ENCODE assay signal across 8 mouse cellular contexts in genomic region chr11:120307132-120307413, GRCm38 (mm10). TPM values are rescaled to one million over a fixed set of nuclear protein-coding genes. Genes with fewer than 3 reads are reported as not detected.
DNase-seq lines count a peak whose midpoint lies in the region; ATAC-seq lines count a peak whose summit lies in the region.
"Had no signal": no experiment of that assay in that cellular context is flagged by ENCODE, and none has a peak within 500 bp of the region (broad histone marks: within the 10 kb centered on the region; RNA-seq: fewer than 3 reads in every experiment).

No protein-coding gene starts in this region.

- H3K27me3 ChIP-seq in heart, embryonic 14.5 days (ENCODE audit: control insufficient read depth, insufficient read depth, low read length): no peaks in the 10 kb centered on the region
- no peaks in the 10 kb centered on the region for H3K27me3 ChIP-seq in intestine, embryonic 15.5 days (replicated peaks)

- no peak overlapping the region for H3K4me3 ChIP-seq in heart, embryonic 14.5 days (ENCODE audit: control insufficient read depth in 1 of 2, insufficient read depth in 1 of 2, low read depth in 1 of 2, low read length in 2 of 2)
- H3K4me3 ChIP-seq in intestine, embryonic 15.5 days (replicated peaks): no peak overlapping the region

- H3K4me2 ChIP-seq in heart, embryonic 14.5 days (ENCODE audit: low read length): 0 out of 2 replicates have a peak overlapping the region, but pooled peaks have one; percentile 18
- H3K4me2 ChIP-seq in intestine, embryonic 15.5 days (replicated peaks): peak overlapping the region; percentile 25; the same call in 1 of the 2 replicates

- H3K4me1 ChIP-seq in heart, embryonic 14.5 days (ENCODE audit: control insufficient read depth in 2 of 2, insufficient read depth in 2 of 2, low read length in 2 of 2): peaks cover 40 to 47% of the 10 kb centered on the region in 2 experiments
- peaks cover 49% of the 10 kb centered on the region for H3K4me1 ChIP-seq in intestine, embryonic 15.5 days (replicated peaks)

- H3K9me3 ChIP-seq in heart, embryonic 14.5 days (ENCODE audit: control insufficient read depth, low read length): no peaks in the 10 kb centered on the region
- H3K9me3 ChIP-seq in intestine, embryonic 15.5 days: no peaks in the 10 kb centered on the region
- H3K9me3 ChIP-seq: G1E had no signal

- H3K36me3 ChIP-seq in heart, embryonic 14.5 days (ENCODE audit: control insufficient read depth, insufficient read depth, low read length): no peaks in the 10 kb centered on the region
- no peaks in the 10 kb centered on the region for H3K36me3 ChIP-seq in intestine, embryonic 15.5 days
- H3K36me3 ChIP-seq: G1E had no signal

- peak overlapping the region; percentile 9; the same call in 1 of the 2 replicates for H3K9ac ChIP-seq in heart, embryonic 14.5 days (ENCODE audit: low read length)
- no peak overlapping the region for H3K9ac ChIP-seq in intestine, embryonic 15.5 days

- no peak for ATAC-seq in heart, embryonic 14.5 days (ENCODE audit: insufficient number of reproducible peaks, insufficient read depth, low FRiP score, low read depth)
- no peak for ATAC-seq in intestine, embryonic 15.5 days

- DNase-seq in heart, adult 9 months (ENCODE audit: low spot score in 2 of 2): no peak
- DNase-seq in thymus, postnatal 14 days: peak; percentile 9
- no peak for DNase-seq in thymus, postnatal 0 days (ENCODE audit: low spot score)
- DNase-seq in c-Kit-positive CD71-positive TER-119-positive erythroid progenitor cells, embryonic 14.5 days (ENCODE audit: low spot score): no peak
- DNase-seq in layer of hippocampus, adult 18-20 months (ENCODE audit: low spot score in 2 of 2): no peak

- H3K27ac ChIP-seq in heart, embryonic 14.5 days (replicated peaks in 1 of 2; ENCODE audit: control insufficient read depth in 1 of 2, insufficient read depth in 1 of 2, low read depth in 2 of 2, low read length in 2 of 2): peak overlapping the region in 1 of 2 experiments; percentile 29; a peak in 1 of 4 replicates
- H3K27ac ChIP-seq in intestine, embryonic 15.5 days: no peak overlapping the region

- 30% methylated on average over 5 of the region's 5 CpGs for WGBS in heart, embryonic 14.5 days
- WGBS in intestine, embryonic 15.5 days: 44% methylated on average over 5 of the region's 5 CpGs

RNA-seq across cellular contexts. Expression of gene Actg1, which starts 41.3 kb away (rescaled TPM):
- polyA plus RNA-seq in heart, embryonic 14.5 days (2014; fragmentation: Nextera tagmentation; extraction: Ambion mirVana): 979 and 1,136 TPM in 2 replicates
- polyA plus RNA-seq in thymus, postnatal 0 days (2015; fragmentation: Nextera tagmentation; extraction: Ambion mirVana): 1,815 and 1,857 TPM in 2 replicates
- 2,607 and 2,658 TPM in 2 replicates for polyA plus RNA-seq in intestine, embryonic 15.5 days (2015; fragmentation: Nextera tagmentation; extraction: Ambion mirVana)
- 1,000 to 10,000 TPM; 1,279 to 1,291 TPM for total RNA-seq in layer of hippocampus, adult 18-20 months (2021)

RNA-seq across cellular contexts. Expression of gene Fscn2, which starts 54.3 kb away (rescaled TPM):
- polyA plus RNA-seq in heart, embryonic 14.5 days (2014; fragmentation: Nextera tagmentation; extraction: Ambion mirVana): 0.62 and 1.1 TPM in 2 replicates
- polyA plus RNA-seq in thymus, postnatal 0 days (2015; fragmentation: Nextera tagmentation; extraction: Ambion mirVana): 0.46 and 0.59 TPM in 2 replicates
- polyA plus RNA-seq in intestine, embryonic 15.5 days (2015; fragmentation: Nextera tagmentation; extraction: Ambion mirVana): 0.18 TPM in 1 of 2 replicates, not detected in the other
- under 1 TPM in 1 of 2 experiments, not detected in 1; 0.61 TPM for total RNA-seq in layer of hippocampus, adult 18-20 months (2021)
- polyA plus RNA-seq: G1E had no signal
